Mouse (Mus musculus): ENCODE measurements around the gene Ptprq.

DNA sequence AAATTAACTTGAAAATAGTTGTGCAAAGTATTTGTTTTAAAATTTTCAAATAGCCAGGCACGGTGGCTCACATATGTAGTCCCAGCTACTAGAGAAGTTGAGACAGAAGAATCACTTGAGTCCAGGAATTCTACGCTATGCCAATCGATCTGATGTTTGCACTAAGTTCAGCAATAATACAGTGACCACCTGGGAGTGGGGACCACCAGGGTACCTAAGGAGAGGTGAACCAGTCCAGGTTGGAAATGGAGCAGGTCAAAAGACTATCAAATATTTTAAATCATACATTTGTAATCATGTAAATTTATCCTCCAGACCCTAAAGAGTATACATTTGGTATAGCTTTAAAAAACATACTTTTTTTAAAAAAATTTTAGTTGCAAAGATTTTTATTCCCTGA, 57.9 kb downstream of the Ptprq start:
- TF ChIP-seq CTCF (conservative IDR thresholded peaks at IDR 0.05; ENCODE audit: insufficient read depth, insufficient read length, low read depth, low read length) = no peak
- TF ChIP-seq POLR2A (IDR thresholded peaks at IDR 0.05; ENCODE audit: low read depth, low read length) = no peak
